Mouse (Mus musculus) bone marrow macrophage, adult 2 months (primary cell): ENCODE data around the gene Wdfy1.

Source experiments
- CTCF ChIP-seq: IDR thresholded peaks from 2 replicates; pipeline ENCODE4 v1.5.1; 2012; ENCODE audit warnings: low read depth, mild to moderate bottlenecking, low read length, moderate library complexity
- POLR2A ChIP-seq: IDR thresholded peaks from 2 replicates; pipeline ENCODE4 v1.6.1; 2012; ENCODE audit warnings: mild to moderate bottlenecking, low read depth, low read length, borderline replicate concordance

- TF ChIP-seq CTCF (no peak), POLR2A (no peak)
These were observed 15.3 kb downstream of the Wdfy1 start for GRCm38 (mm10) chr1:79760656-79761055.
